Mouse (Mus musculus) MEL (cell line): ENCODE data around the gene Spata32.

ENCODE experiments used
- CHD2 ChIP-seq: IDR thresholded peaks from 2 replicates; pipeline ENCODE4 v1.6.1; 2011; ENCODE audit warnings: low read length, improper control_type of control experiment
- CTCF ChIP-seq, 3 experiments: IDR thresholded peaks in 2 of 3; conservative IDR thresholded peaks in 1 of 3; 2 replicates each; pipeline ENCODE4 v1.5.1; 2011 to 2012; ENCODE audit warnings: low read length in 3 of 3, low read depth in 2 of 3, mild to moderate bottlenecking in 2 of 3, improper control_type of control experiment in 1 of 3, inconsistent platforms in 1 of 3, mixed read lengths in 1 of 3, moderate library complexity in 1 of 3; ENCODE audit not compliant: control insufficient read depth in 1 of 3, insufficient read depth in 1 of 3, poor library complexity in 1 of 3, severe bottlenecking in 1 of 3
- E2F4 ChIP-seq: IDR thresholded peaks from 2 replicates; pipeline ENCODE4 v1.6.1; 2011; ENCODE audit warnings: low read depth, low read length, improper control_type of control experiment, borderline replicate concordance
- EP300 ChIP-seq, 2 experiments: IDR thresholded peaks; 2 replicates each; pipeline ENCODE4 v1.6.1; 2011; ENCODE audit warnings: improper control_type of control experiment in 2 of 2, low read length in 2 of 2, low read depth in 1 of 2, mild to moderate bottlenecking in 1 of 2
- MAFK ChIP-seq: IDR thresholded peaks from 2 replicates; pipeline ENCODE4 v1.6.1; 2011; ENCODE audit warnings: low read depth, mild to moderate bottlenecking, low read length, improper control_type of control experiment, borderline replicate concordance
- MEF2A ChIP-seq: IDR thresholded peaks from 2 replicates; pipeline ENCODE4 v1.6.1; 2014; ENCODE audit warnings: low read depth, mild to moderate bottlenecking, inconsistent platforms, low read length, improper control_type of control experiment; ENCODE audit not compliant: poor library complexity, insufficient replicate concordance, severe bottlenecking; ENCODE audit errors: extremely low read depth
- MXI1 ChIP-seq: IDR thresholded peaks from 2 replicates; pipeline ENCODE4 v1.6.1; 2011; ENCODE audit warnings: mild to moderate bottlenecking, low read depth, low read length, improper control_type of control experiment
- NELFE ChIP-seq: IDR thresholded peaks from 2 replicates; pipeline ENCODE4 v1.6.1; 2011; ENCODE audit warnings: low read depth, low read length, improper control_type of control experiment
- NRF1 ChIP-seq: IDR thresholded peaks from 2 replicates; pipeline ENCODE4 v1.6.1; 2014; ENCODE audit warnings: low read depth, mild to moderate bottlenecking, inconsistent platforms, low read length, improper control_type of control experiment, moderate library complexity; ENCODE audit not compliant: poor library complexity, insufficient read depth, severe bottlenecking
- POLR2A ChIP-seq, 2 experiments: IDR thresholded peaks; 2 replicates each; pipeline ENCODE4 v1.6.1; 2011 to 2012; ENCODE audit warnings: low read length in 2 of 2, mild to moderate bottlenecking in 2 of 2, control low read depth in 1 of 2, improper control_type of control experiment in 1 of 2, low read depth in 1 of 2, moderate library complexity in 1 of 2; ENCODE audit not compliant: control insufficient read depth in 1 of 2, insufficient read depth in 1 of 2, poor library complexity in 1 of 2
- POLR2AphosphoS2 ChIP-seq: IDR thresholded peaks from 2 replicates; pipeline ENCODE4 v1.6.1; 2011; ENCODE audit warnings: low read length, improper control_type of control experiment
- POLR2AphosphoS5 ChIP-seq: IDR thresholded peaks from 2 replicates; pipeline ENCODE4 v1.6.1; 2012; ENCODE audit warnings: low read depth, borderline replicate concordance, mild to moderate bottlenecking, inconsistent platforms, low read length, moderate library complexity, mixed read lengths
- ZC3H11A ChIP-seq: IDR thresholded peaks from 2 replicates; pipeline ENCODE4 v1.6.1; 2012; ENCODE audit warnings: low read depth, mild to moderate bottlenecking, inconsistent platforms, low read length, improper control_type of control experiment

GRCm38 (mm10) chr11:103260515-103261192 is 42.4 kb upstream of the Spata32 start:
- TF ChIP-seq E2F4 (no peak), POLR2A (IDR thresholded peaks at IDR 0.05; ENCODE audit: control insufficient read depth in 1 of 2, insufficient read depth in 1 of 2, low read depth in 1 of 2, low read length in 2 of 2, poor library complexity in 1 of 2) (no peak), CTCF (IDR thresholded peaks at IDR 0.05 in 2 of 3, conservative IDR thresholded peaks at IDR 0.05 in 1 of 3; ENCODE audit: control insufficient read depth in 1 of 3, insufficient read depth in 1 of 3, low read depth in 2 of 3, low read length in 3 of 3, poor library complexity in 1 of 3, severe bottlenecking in 1 of 3) (no peak), MXI1 (no peak), NRF1 (no peak), EP300 (IDR thresholded peaks at IDR 0.05; ENCODE audit: low read depth in 1 of 2, low read length in 2 of 2) (no peak), ZC3H11A (no peak), POLR2AphosphoS5 (no peak), POLR2AphosphoS2 (no peak), MEF2A (no peak), CHD2 (no peak), NELFE (no peak), MAFK (no peak)
